Mouse (Mus musculus): Measurements from ENCODE around the gene Ache. TPM values are rescaled to one million over a fixed set of nuclear protein-coding genes. Genes with fewer than 3 reads are reported as not detected.

The Ache gene
- polyA plus RNA-seq, 1 experiment = 5.1 TPM

DNA sequence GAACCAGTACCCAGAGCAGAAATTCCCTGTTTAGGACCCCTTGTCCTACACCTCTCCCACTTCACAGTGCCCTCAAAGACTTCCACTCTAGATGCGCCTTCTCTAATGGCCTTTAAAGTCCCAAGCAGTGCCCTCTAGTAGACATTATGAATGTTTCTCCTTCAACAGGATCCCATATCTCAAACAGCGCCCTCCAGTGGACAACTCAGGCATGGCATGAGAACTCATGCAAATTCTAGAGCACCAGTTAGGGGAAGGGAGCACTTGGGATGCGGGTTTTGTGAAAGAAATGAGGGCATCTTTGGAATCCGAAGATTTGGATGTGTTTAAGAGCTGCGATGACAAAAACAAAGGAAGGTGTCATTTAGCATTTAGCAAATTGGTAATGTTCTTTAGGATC, 2.3 kb upstream of the Ache start:
- Histone ChIP-seq H3K27ac (ENCODE audit: insufficient read depth, low read depth, low read length) (no peak overlapping the region), H3K36me3 (ENCODE audit: control insufficient read depth, insufficient read depth, low read length) (no peaks in the 10 kb centered on the region), H3K27me3 (ENCODE audit: control insufficient read depth, insufficient read depth, low read length) (peaks cover 21% of the 10 kb centered on the region), H3K4me3 (ENCODE audit: low read depth, low read length) (no peak overlapping the region), H3K4me1 (ENCODE audit: control insufficient read depth, insufficient read depth, insufficient read length, low read length) (peaks cover 36% of the 10 kb centered on the region)
- TF ChIP-seq CTCF (IDR thresholded peaks at IDR 0.05; ENCODE audit: extremely low read depth, insufficient read length, insufficient replicate concordance, low read depth, low read length) (peak; percentile 60; the same call in 1 of the 2 replicates), POLR2A (IDR thresholded peaks at IDR 0.05; ENCODE audit: low read depth, low read length) (no peak)
- 66% methylated on average over 5 of the region's 5 CpGs for WGBS

DNA sequence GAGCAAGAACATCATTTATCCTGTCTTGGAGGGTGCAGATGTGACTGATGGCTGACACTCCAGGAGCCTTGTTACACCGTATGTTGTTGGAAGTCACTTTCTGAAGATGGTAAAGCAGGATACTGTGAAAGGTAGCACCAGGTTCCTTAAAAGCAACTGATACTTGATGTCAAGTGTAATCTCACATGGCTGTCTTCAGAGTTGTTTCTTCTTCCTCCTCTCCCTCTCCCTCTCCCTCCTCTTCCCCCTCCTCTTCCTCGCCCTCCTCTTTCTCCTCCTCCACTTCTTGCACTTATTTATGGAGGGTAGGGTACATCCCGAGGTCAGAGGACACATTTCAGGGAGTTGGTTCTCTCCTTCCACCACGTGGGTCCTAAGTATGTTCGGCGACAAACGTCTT, 1.3 kb upstream of the Ache start:
- H3K27ac ChIP-seq (ENCODE audit: insufficient read depth, low read depth, low read length) = 0 out of 2 replicates have a peak overlapping the region, but pooled peaks have one; percentile 9
- H3K27me3 ChIP-seq (ENCODE audit: control insufficient read depth, insufficient read depth, low read length) = peaks cover 21% of the 10 kb centered on the region

DNA sequence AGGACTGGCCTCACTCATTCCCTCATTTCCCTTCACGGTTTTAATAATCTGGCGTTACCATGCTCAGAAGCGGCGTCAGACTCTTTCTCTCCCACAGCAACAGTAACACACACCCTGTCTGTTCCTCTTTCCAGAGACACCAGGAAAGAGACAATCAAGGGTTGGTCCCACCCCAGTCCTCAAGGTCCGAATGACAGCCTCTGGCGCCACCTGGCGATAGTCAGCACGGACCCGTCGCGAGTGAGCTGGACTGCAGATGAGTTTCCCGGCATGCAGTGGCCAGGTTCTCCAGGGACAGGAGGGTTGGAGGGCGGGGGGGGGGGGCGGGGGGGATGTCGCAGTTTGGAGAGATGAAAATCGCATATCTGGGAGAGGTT, 676 bp upstream of the Ache start:
- Histone ChIP-seq H3K4me3 (ENCODE audit: low read depth, low read length) (peak overlapping the region; percentile 45; the same call in 1 of the 2 replicates), H3K27ac (ENCODE audit: insufficient read depth, low read depth, low read length) (no peak overlapping the region), H3K36me3 (ENCODE audit: control insufficient read depth, insufficient read depth, low read length) (no peaks in the 10 kb centered on the region), H3K27me3 (ENCODE audit: control insufficient read depth, insufficient read depth, low read length) (peaks cover 21% of the 10 kb centered on the region), H3K4me1 (ENCODE audit: control insufficient read depth, insufficient read depth, insufficient read length, low read length) (peaks cover 42% of the 10 kb centered on the region)
- TF ChIP-seq CTCF (IDR thresholded peaks at IDR 0.05; ENCODE audit: extremely low read depth, insufficient read length, insufficient replicate concordance, low read depth, low read length) (peak; percentile 97), POLR2A (IDR thresholded peaks at IDR 0.05; ENCODE audit: low read depth, low read length) (no peak)
- under 1% methylated on average over 16 of the region's 16 CpGs for WGBS

More for the DNA sequence above, 1.3 kb upstream of the Ache start:
- TF ChIP-seq CTCF (IDR thresholded peaks at IDR 0.05; ENCODE audit: extremely low read depth, insufficient read length, insufficient replicate concordance, low read depth, low read length) = no peak
- 26% methylated on average over 7 of the region's 7 CpGs for WGBS
- H3K4me3 ChIP-seq (ENCODE audit: low read depth, low read length) = no peak overlapping the region
- peaks cover 38% of the 10 kb centered on the region for H3K4me1 ChIP-seq (ENCODE audit: control insufficient read depth, insufficient read depth, insufficient read length, low read length)
- H3K36me3 ChIP-seq (ENCODE audit: control insufficient read depth, insufficient read depth, low read length) = no peaks in the 10 kb centered on the region

DNA sequence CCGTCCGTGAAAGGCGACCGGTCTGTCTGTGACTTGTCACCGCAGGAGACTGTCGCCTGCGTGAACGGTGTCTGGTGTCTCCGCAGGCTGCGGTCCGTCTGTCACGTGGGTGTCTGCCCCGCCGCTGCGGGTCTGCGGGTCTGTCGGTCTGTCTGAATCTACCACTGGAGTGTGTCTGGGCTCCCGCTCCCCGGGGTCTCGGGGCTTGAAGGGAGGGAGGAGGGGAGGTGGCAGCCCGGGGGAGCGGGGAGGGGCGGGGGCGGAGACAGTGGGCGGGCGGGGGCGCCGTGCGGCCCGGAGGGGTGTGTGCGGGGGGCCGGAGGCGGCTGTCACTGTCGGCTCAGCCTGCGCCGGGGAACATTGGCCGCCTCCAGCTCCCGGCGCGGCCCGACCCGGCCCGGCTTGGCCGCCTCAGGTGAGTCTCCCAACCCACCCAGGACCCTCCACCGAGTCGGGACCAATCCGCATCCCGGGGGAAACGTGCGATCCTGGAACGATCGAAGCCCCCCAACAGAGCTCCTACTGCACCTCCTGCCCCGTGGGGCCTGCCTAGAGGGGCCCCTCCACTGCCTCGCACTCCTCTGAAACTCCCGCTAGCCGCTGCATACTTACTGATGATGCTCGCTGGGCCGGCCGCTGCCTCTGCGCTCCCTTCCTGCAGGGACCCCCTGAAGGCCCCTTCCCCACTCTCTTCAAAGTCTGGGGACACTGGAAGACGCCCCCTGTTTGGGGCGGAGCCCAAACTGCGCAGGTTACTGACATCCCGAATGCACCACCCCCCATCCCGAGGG, 829 bp downstream of the Ache start:
- H3K27ac ChIP-seq (ENCODE audit: insufficient read depth, low read depth, low read length) = no peak overlapping the region
- whole genome bisulfite sequencing = 3% methylated on average over 64 of the region's 65 CpGs
- H3K4me1 ChIP-seq (ENCODE audit: control insufficient read depth, insufficient read depth, insufficient read length, low read length) = peaks cover 42% of the 10 kb centered on the region
- H3K4me3 ChIP-seq (ENCODE audit: low read depth, low read length) = peak overlapping the region; percentile 48
- no peak for TF ChIP-seq POLR2A (IDR thresholded peaks at IDR 0.05; ENCODE audit: low read depth, low read length)
- TF ChIP-seq CTCF (IDR thresholded peaks at IDR 0.05; ENCODE audit: extremely low read depth, insufficient read length, insufficient replicate concordance, low read depth, low read length) = no peak
- no peaks in the 10 kb centered on the region for H3K36me3 ChIP-seq (ENCODE audit: control insufficient read depth, insufficient read depth, low read length)
- peaks cover 21% of the 10 kb centered on the region for H3K27me3 ChIP-seq (ENCODE audit: control insufficient read depth, insufficient read depth, low read length)

DNA sequence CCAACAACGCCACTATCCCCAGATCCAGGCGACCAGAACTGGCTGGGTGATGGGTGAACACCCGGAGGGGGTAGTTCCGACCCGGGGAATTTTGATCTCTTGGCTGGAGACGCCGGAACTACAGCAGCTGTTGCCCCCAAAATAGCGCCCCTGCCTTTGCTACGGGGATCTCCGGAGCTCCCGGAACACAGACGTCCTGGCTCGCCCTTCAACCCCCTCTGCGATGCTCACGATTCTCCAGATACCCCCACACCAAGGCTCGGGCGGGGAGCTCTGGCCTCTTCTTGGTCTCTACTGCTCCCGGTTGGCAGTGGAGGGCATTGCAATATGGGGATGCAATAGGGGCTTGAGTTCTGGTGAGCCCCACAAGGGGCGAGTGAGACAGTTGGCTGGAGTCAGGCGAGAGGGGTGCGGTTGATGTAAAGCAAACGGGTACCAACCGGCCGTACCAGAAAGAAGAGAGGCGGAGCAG, 1.7 kb downstream of the Ache start:
- Histone ChIP-seq H3K4me3 (ENCODE audit: low read depth, low read length) (peak overlapping the region; percentile 29), H3K27me3 (ENCODE audit: control insufficient read depth, insufficient read depth, low read length) (peaks cover 21% of the 10 kb centered on the region), H3K36me3 (ENCODE audit: control insufficient read depth, insufficient read depth, low read length) (no peaks in the 10 kb centered on the region), H3K4me1 (ENCODE audit: control insufficient read depth, insufficient read depth, insufficient read length, low read length) (peaks cover 42% of the 10 kb centered on the region), H3K27ac (ENCODE audit: insufficient read depth, low read depth, low read length) (no peak overlapping the region)
- 5% methylated on average over 25 of the region's 25 CpGs for WGBS
- 0 out of 2 replicates have a peak, but pooled peaks have one; percentile 13 for TF ChIP-seq CTCF (IDR thresholded peaks at IDR 0.05; ENCODE audit: extremely low read depth, insufficient read length, insufficient replicate concordance, low read depth, low read length)
- no peak for TF ChIP-seq POLR2A (IDR thresholded peaks at IDR 0.05; ENCODE audit: low read depth, low read length)

DNA sequence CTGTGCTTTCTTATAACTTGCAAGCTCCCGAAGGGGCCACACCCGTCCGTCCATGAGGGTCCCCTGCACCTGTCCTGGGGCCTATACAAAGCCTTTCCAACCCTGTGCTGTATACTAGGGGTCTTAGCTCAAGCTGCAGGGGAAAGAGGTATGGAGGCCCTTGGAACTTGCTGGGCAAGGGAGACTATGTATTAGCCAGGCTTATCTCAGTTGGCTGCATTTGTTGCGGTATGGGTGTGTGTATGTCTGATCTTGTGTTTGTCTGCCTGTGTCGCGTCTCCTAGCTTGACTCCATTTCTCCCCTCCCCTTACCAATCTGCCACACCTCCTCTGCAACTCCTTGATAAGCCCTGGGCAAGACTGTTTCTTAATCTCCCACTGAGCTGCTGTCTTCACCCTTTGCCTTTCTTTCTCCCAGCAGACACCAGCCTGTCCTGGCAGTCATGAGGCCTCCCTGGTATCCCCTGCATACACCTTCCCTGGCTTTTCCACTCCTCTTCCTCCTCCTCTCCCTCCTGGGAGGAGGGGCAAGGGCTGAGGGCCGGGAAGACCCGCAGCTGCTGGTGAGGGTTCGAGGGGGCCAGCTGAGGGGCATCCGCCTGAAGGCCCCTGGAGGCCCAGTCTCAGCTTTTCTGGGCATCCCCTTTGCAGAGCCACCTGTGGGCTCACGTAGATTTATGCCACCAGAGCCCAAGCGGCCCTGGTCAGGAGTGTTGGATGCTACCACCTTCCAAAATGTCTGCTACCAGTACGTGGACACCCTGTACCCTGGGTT, 2.5 kb downstream of the Ache start:
- peaks cover 21% of the 10 kb centered on the region for H3K27me3 ChIP-seq (ENCODE audit: control insufficient read depth, insufficient read depth, low read length)
- peaks cover 44% of the 10 kb centered on the region for H3K4me1 ChIP-seq (ENCODE audit: control insufficient read depth, insufficient read depth, insufficient read length, low read length)
- WGBS = 41% methylated on average over 13 of the region's 13 CpGs
- H3K27ac ChIP-seq (ENCODE audit: insufficient read depth, low read depth, low read length) = no peak overlapping the region
- no peak for TF ChIP-seq CTCF (IDR thresholded peaks at IDR 0.05; ENCODE audit: extremely low read depth, insufficient read length, insufficient replicate concordance, low read depth, low read length)
- no peak for TF ChIP-seq POLR2A (IDR thresholded peaks at IDR 0.05; ENCODE audit: low read depth, low read length)
- H3K36me3 ChIP-seq (ENCODE audit: control insufficient read depth, insufficient read depth, low read length) = no peaks in the 10 kb centered on the region
- H3K4me3 ChIP-seq (ENCODE audit: low read depth, low read length) = no peak overlapping the region

DNA sequence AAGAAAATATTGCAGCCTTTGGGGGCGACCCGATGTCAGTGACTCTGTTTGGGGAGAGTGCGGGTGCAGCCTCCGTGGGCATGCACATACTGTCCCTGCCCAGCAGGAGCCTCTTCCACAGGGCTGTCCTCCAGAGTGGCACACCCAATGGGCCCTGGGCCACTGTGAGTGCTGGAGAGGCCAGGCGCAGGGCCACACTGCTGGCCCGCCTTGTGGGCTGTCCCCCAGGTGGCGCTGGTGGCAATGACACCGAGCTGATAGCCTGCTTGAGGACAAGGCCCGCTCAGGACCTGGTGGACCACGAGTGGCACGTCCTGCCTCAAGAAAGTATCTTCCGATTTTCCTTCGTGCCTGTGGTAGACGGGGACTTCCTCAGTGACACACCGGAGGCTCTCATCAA, 3.4 kb downstream of the Ache start:
- peaks cover 48% of the 10 kb centered on the region for H3K4me1 ChIP-seq (ENCODE audit: control insufficient read depth, insufficient read depth, insufficient read length, low read length)
- 15% methylated on average over 15 of the region's 15 CpGs for WGBS
- no peak overlapping the region for H3K27ac ChIP-seq (ENCODE audit: insufficient read depth, low read depth, low read length)
- peak overlapping the region; percentile 48 for H3K4me3 ChIP-seq (ENCODE audit: low read depth, low read length)
- TF ChIP-seq POLR2A (IDR thresholded peaks at IDR 0.05; ENCODE audit: low read depth, low read length) (no peak), CTCF (IDR thresholded peaks at IDR 0.05; ENCODE audit: extremely low read depth, insufficient read length, insufficient replicate concordance, low read depth, low read length) (peak; percentile 62)
- H3K36me3 ChIP-seq (ENCODE audit: control insufficient read depth, insufficient read depth, low read length) = peaks cover 6% of the 10 kb centered on the region
- peaks cover 21% of the 10 kb centered on the region for H3K27me3 ChIP-seq (ENCODE audit: control insufficient read depth, insufficient read depth, low read length)

Data from small intestine, adult 2 months (tissue).